Mouse (Mus musculus) T-cell, adult 2 months (primary cell): ENCODE measurements around the gene Hps5.
A peak's percentile ranks its signal among the peaks of the same experiment; 100 is the strongest.

Source experiments
- DNase-seq: peaks from one replicate; pipeline ENCODE4 v3.0.0; 2022; ENCODE audit warnings: low spot score

Gene Hps5

GRCm38 (mm10) chr7:46795287-46796205 is at the start of gene Hps5, which contains the start of gene Gtf2h1:
Gene Hps5 (minus strand): TSS chr7:46796064.
Gene Gtf2h1 (plus strand): TSS chr7:46796103.
- peak; percentile 99 for DNase-seq

- peak; percentile 88 for DNase-seq
These were observed 49.5 kb upstream of the Hps5 start for GRCm38 (mm10) chr7:46845211-46845977.

GRCm38 (mm10) chr7:46843576-46843975 is 47.7 kb upstream of the Hps5 start:
- DNase-seq = no peak

- no peak for DNase-seq
These were observed 46.4 kb upstream of the Hps5 start for GRCm38 (mm10) chr7:46842278-46842677.

GRCm38 (mm10) chr7:46840787-46841525 is 45.1 kb upstream of the Hps5 start, which contains the start of gene Ldha:
Gene Ldha (plus strand): TSS chr7:46841475.
- no peak for DNase-seq

GRCm38 (mm10) chr7:46840326-46840725 is 44.5 kb upstream of the Hps5 start:
- DNase-seq = no peak

GRCm38 (mm10) chr7:46839861-46840260 is 44.0 kb upstream of the Hps5 start:
- DNase-seq = no peak

- no peak for DNase-seq
These were observed 43.6 kb upstream of the Hps5 start for GRCm38 (mm10) chr7:46839446-46839845.

- DNase-seq = peak; percentile 79
These were observed 43.0 kb upstream of the Hps5 start for GRCm38 (mm10) chr7:46838891-46839302.

- DNase-seq = no peak
These were observed 42.3 kb upstream of the Hps5 start for GRCm38 (mm10) chr7:46838104-46838671.

GRCm38 (mm10) chr7:46837073-46837472 is 41.2 kb upstream of the Hps5 start:
- DNase-seq = no peak

GRCm38 (mm10) chr7:46836357-46836756 is 40.5 kb upstream of the Hps5 start:
- DNase-seq = no peak

- no peak for DNase-seq
These were observed 39.2 kb upstream of the Hps5 start for GRCm38 (mm10) chr7:46834994-46835610.

GRCm38 (mm10) chr7:46833670-46834255 is 37.9 kb upstream of the Hps5 start:
- DNase-seq = no peak

- peak; percentile 73 for DNase-seq
These were observed 37.4 kb upstream of the Hps5 start for GRCm38 (mm10) chr7:46833266-46833665.

GRCm38 (mm10) chr7:46832112-46832810 is 36.4 kb upstream of the Hps5 start:
- peak; percentile 18 for DNase-seq

GRCm38 (mm10) chr7:46831693-46832092 is 35.8 kb upstream of the Hps5 start:
- no peak for DNase-seq

- peak; percentile 13 for DNase-seq
These were observed 35.1 kb upstream of the Hps5 start for GRCm38 (mm10) chr7:46830799-46831590.

GRCm38 (mm10) chr7:46829911-46830310 is 34.0 kb upstream of the Hps5 start:
- no peak for DNase-seq
